Mouse (Mus musculus) hindbrain, postnatal 0 days (tissue): ENCODE measurements around the gene Spn. TPM values are rescaled to one million over a fixed set of nuclear protein-coding genes. Genes with fewer than 3 reads are reported as not detected.

Source experiments
- ATAC-seq: fragments of 200-750 bp; cut with Nextera tagmentation; 2 replicates; pipeline ENCODE4 v1.8.0; 2017; ENCODE audit warnings: mild to moderate bottlenecking, moderate TSS enrichment, moderate library complexity
- DNase-seq: peaks from one replicate; pipeline ENCODE4 v3.0.0-alpha.2; 2015; ENCODE audit warnings: low spot score
- H3K27ac ChIP-seq: fragments of 300-500 bp; sonication (generic); 2 replicates; pipeline ENCODE4 v1.5.1; 2014; ENCODE audit warnings: mild to moderate bottlenecking
- H3K27me3 ChIP-seq: fragments of 300-500 bp; sonication (generic); 2 replicates; pipeline ENCODE4 v1.6.1; 2014; ENCODE audit warnings: low read length, mixed read lengths; ENCODE audit not compliant: insufficient read depth
- H3K36me3 ChIP-seq: fragments of 300-500 bp; sonication (generic); 2 replicates; pipeline ENCODE4 v1.6.1; 2014; ENCODE audit warnings: low read length, mixed read lengths; ENCODE audit not compliant: insufficient read depth
- H3K4me1 ChIP-seq: fragments of 300-500 bp; sonication (generic); 2 replicates; pipeline ENCODE4 v1.6.1; 2014; ENCODE audit warnings: antibody characterized with exemption, low read length, mixed read lengths; ENCODE audit not compliant: insufficient read depth
- H3K4me2 ChIP-seq: fragments of 300-500 bp; sonication (generic); 2 replicates; pipeline ENCODE4 v1.6.1; 2014; ENCODE audit warnings: low read depth, mild to moderate bottlenecking, low read length, moderate library complexity, mixed read lengths
- H3K4me3 ChIP-seq: fragments of 300-500 bp; sonication (generic); 2 replicates; pipeline ENCODE4 v1.5.1; 2014; ENCODE audit warnings: low read length
- H3K9ac ChIP-seq: fragments of 300-500 bp; sonication (generic); replicated peaks from 2 replicates; pipeline ENCODE4 v1.6.1; 2014; ENCODE audit warnings: mild to moderate bottlenecking, low read length, moderate library complexity, mixed read lengths
- H3K9me3 ChIP-seq: fragments of 300-500 bp; sonication (generic); 2 replicates; pipeline ENCODE4 v1.6.1; 2016; ENCODE audit warnings: low read length, mixed read lengths
- CTCF ChIP-seq: IDR thresholded peaks from 2 replicates; pipeline ENCODE4 v1.5.1; 2016; ENCODE audit warnings: antibody characterized with exemption, control low read depth, low read depth
- WGBS: fragments of 180-500 bp; shearing (Covaris S2); extraction: QIAGEN DNeasy Blood & Tissue Kit; methylation state at CpG from one replicate; pipeline ENCODE4 v1.1.7; 2014; 5-methylcytosine and 5-hydroxymethylcytosine counted together
- polyA plus RNA-seq: library from polyadenylated mRNA; unstranded; fragments of >200 nt; fragmentation: Nextera tagmentation; extraction: Ambion mirVana; gene quantifications from 2 replicates; pipeline ENCODE4 v1.2.1, GENCODE M21; 2015
- total RNA-seq: library from RNA; depleted of rRNA; stranded (reverse); fragments of >200 nt; gene quantifications from 2 replicates; pipeline ENCODE4 v1.2.3, GENCODE M21; 2014

Spn gene
- total and polyA plus RNA-seq, 2 experiments from 2014 or later: 0.09 to 0.21 TPM

DNA sequence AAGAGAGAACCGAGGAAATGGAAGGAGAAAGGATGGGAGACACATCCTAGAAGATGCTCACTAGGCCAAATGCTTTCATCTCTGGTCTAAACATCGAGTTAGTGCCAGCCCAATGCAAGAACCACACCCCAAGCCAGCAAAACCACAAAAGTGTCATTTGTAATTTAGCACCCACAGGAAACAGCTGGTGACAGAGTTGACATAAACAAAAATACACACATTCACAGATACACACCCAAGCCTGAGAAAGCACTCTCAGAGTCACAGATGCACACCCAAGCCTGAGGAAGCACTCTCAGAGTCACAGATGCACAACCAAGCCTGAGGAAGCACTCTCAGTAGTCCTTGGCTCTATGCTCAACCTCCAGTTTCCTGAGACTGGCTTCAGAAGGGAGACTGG is 43.2 kb upstream of the Spn start:
- no peak overlapping the region for H3K4me3 ChIP-seq
- DNase-seq (no peak), ATAC-seq (no peak)
- no peaks in the 10 kb centered on the region for H3K36me3 ChIP-seq
- no peak overlapping the region for H3K4me2 ChIP-seq
- no peak overlapping the region for H3K27ac ChIP-seq
- no peaks in the 10 kb centered on the region for H3K27me3 ChIP-seq
- no peaks in the 10 kb centered on the region for H3K9me3 ChIP-seq
- 70% methylated on average over 2 of the region's 2 CpGs for WGBS
- no peak overlapping the region for H3K9ac ChIP-seq
- H3K4me1 ChIP-seq: no peaks in the 10 kb centered on the region
- no peak for TF ChIP-seq CTCF

DNA sequence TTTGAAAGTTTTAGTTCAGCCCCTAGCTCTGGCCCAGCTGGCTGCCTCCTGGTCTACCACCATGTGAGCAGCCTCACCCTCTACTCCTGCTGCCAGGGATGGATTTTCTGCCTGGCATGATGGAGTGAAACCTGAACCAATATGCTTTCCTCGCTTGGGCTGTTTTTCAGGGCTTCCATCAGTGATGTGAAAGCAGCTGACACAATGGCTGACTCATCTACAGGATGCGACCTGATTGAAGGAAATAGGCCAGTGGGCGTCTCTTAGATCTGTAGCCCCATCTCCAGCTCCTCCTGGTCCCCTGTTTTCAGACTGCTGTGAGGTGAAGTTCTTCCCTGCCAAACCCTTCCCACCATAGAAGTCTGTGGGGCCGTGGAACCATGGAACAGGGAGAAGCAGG is 39.3 kb upstream of the Spn start:
- Histone ChIP-seq H3K4me3 (no peak overlapping the region), H3K4me2 (no peak overlapping the region), H3K36me3 (no peaks in the 10 kb centered on the region), H3K4me1 (no peaks in the 10 kb centered on the region), H3K9me3 (no peaks in the 10 kb centered on the region), H3K27ac (no peak overlapping the region), H3K27me3 (no peaks in the 10 kb centered on the region), H3K9ac (no peak overlapping the region)
- no peak for ATAC-seq
- 77% methylated on average over 4 of the region's 4 CpGs for WGBS
- no peak for TF ChIP-seq CTCF
- DNase-seq: no peak

DNA sequence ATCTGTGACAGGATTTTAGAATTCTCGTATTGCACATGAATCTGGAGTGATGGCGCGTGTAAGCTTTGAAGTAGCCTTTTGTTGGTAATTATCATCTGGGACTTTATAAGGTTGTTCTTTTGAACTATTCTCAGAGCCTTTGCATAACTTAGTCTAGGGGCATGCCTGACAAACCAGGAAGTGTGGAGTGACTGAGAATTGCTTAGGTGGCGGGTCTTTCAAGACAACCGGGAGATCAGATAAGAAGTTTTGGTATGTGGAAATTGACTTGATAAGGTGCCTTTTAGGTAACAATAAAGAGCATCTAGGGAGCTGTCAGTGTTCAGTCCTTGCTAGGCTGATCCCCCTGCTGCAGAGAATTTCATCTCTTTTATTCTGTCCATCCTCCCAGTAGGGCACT is 28.9 kb upstream of the Spn start:
- TF ChIP-seq CTCF: no peak
- Histone ChIP-seq H3K36me3 (no peaks in the 10 kb centered on the region), H3K27me3 (no peaks in the 10 kb centered on the region), H3K4me3 (no peak overlapping the region), H3K4me2 (no peak overlapping the region), H3K27ac (no peak overlapping the region), H3K9ac (no peak overlapping the region), H3K9me3 (no peaks in the 10 kb centered on the region), H3K4me1 (no peaks in the 10 kb centered on the region)
- ATAC-seq (no peak), DNase-seq (no peak)
- WGBS: 90% methylated on average over 5 of the region's 5 CpGs

DNA sequence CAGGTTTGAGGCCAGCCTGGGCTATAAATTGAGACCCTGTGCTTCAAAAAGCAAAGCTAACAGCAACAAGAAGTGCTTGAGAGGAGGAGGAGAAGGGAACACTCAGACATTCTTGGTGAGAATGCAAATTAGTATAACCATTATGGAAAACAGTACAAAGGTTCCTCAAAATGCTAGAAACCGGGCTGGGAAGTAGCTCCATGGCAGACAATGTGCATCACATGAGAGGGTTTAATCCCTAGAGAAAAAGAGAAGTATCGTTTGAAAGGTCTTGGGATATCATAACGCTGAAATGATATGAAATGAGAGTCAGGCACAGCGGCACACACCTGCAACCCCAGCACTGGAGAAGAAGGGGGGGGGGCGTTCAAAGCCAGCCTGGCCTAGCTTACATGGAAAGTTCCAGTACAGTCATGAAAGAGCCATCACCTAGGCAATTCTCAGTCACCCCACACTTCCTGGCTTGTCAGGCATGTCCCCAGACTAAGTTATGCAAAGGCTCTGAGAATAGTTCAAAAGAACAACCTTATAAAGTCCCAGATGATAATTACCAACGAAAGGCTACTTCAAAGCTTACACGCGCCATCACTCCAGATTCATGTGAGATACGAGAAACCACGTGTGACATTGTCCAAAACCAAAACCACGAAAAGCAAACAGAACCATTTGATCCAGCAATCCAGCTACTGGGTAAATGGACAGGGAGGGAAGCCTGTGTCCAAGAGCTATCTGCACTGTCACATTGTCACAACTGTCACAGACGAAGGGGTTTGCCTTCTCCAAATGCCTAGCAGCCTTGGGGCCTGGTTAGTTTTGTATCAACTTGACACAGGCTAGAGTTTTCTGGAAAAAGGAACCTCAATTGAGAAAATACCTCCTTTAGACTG is 28.2 kb upstream of the Spn start:
- DNase-seq: no peak
- no peaks in the 10 kb centered on the region for H3K4me1 ChIP-seq
- H3K36me3 ChIP-seq: no peaks in the 10 kb centered on the region
- no peak overlapping the region for H3K4me2 ChIP-seq
- H3K9ac ChIP-seq: no peak overlapping the region
- TF ChIP-seq CTCF: no peak
- 87% methylated on average over 12 of the region's 12 CpGs for WGBS
- no peaks in the 10 kb centered on the region for H3K9me3 ChIP-seq
- no peaks in the 10 kb centered on the region for H3K27me3 ChIP-seq
- H3K4me3 ChIP-seq: no peak overlapping the region
- H3K27ac ChIP-seq: no peak overlapping the region
- ATAC-seq: no peak

DNA sequence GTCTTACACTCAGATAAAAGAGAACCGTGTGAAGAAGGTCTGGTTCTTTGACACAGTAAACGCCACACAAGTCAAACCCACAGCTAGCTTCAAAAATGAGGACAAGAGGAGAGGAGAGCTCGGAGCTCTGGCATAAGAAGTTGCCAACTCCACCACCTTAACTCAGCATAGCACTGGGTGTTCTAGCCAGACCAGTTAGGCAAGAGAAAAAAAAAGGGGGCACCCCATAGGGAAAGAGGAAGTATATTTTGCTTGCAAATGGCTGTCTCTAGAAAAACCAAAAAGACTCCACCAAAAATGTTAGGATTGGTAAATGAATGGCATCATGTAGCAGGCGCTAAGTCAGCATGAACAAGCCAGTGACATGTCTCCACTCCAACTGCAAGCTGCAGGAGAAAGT is 26.4 kb upstream of the Spn start:
- no peak for TF ChIP-seq CTCF
- H3K9me3 ChIP-seq: no peaks in the 10 kb centered on the region
- no peaks in the 10 kb centered on the region for H3K4me1 ChIP-seq
- H3K4me2 ChIP-seq: no peak overlapping the region
- H3K36me3 ChIP-seq: no peaks in the 10 kb centered on the region
- DNase-seq (no peak), ATAC-seq (no peak)
- 80% methylated on average over 4 of the region's 4 CpGs for WGBS
- no peak overlapping the region for H3K27ac ChIP-seq
- H3K4me3 ChIP-seq: no peak overlapping the region
- no peaks in the 10 kb centered on the region for H3K27me3 ChIP-seq
- H3K9ac ChIP-seq: no peak overlapping the region

DNA sequence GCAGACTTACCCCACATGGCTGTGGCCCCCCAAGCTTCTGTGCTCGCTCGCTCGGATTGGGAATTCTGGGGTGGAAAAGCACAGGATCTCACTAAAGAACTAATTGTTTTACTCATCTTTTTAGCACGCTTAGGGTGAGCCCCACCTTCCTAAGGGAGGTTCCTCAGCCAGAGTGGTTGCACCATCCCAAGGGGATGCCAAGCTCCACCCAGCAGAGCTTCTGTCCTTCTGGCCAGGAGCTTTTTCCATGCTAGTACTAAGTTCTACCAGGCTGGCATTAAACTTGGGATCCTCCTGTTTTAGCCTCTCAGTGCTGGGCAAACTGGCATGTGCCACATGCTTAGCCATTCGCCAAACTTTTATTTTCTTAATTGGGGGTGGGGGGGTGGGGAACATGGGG is 24.9 kb upstream of the Spn start:
- Histone ChIP-seq H3K4me1 (no peaks in the 10 kb centered on the region), H3K27ac (no peak overlapping the region), H3K27me3 (no peaks in the 10 kb centered on the region), H3K9ac (no peak overlapping the region), H3K4me3 (no peak overlapping the region), H3K9me3 (no peaks in the 10 kb centered on the region), H3K4me2 (no peak overlapping the region), H3K36me3 (no peaks in the 10 kb centered on the region)
- ATAC-seq: no peak
- DNase-seq: no peak
- 95% methylated on average over 5 of the region's 5 CpGs for WGBS
- no peak for TF ChIP-seq CTCF

DNA sequence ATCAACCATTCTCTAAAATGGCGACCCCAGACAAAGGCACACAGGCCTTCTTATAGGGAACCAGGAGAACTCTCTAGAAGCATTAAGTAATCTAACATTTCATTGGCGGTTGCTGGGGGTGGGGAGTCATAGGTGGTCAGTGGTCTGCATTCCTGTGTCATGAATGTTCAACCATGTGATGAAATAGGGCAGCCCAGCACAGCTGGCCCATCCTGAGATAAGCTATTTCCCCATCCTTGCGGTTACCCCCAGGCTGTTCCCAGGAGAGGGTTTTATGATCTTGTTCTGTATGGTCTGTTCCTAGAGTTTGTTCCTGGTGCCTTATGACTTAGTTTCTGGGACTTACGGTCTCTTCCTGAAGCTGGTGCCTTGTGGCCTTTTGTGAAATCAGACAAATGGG is 19.9 kb upstream of the Spn start:
- ATAC-seq (no peak), DNase-seq (no peak)
- no peak for TF ChIP-seq CTCF
- Histone ChIP-seq H3K4me2 (no peak overlapping the region), H3K9me3 (no peaks in the 10 kb centered on the region), H3K27ac (no peak overlapping the region), H3K9ac (no peak overlapping the region), H3K4me1 (no peaks in the 10 kb centered on the region), H3K4me3 (no peak overlapping the region), H3K27me3 (no peaks in the 10 kb centered on the region), H3K36me3 (no peaks in the 10 kb centered on the region)
- 90% methylated on average over 4 of the region's 4 CpGs for WGBS
